Mouse (Mus musculus) forebrain, postnatal 0 days (tissue): ENCODE measurements at regions not wholly inside any gene's neighbourhood (a gene's known extent, or its start where the extent isn't known, plus 50 kb on each side); places are given as distances from the start of the nearest gene placed in this dataset.
A peak's percentile ranks its signal among the peaks of the same experiment; 100 is the strongest.

ENCODE experiments used
- ATAC-seq: fragments of 200-750 bp; cut with Nextera tagmentation; 2 replicates; pipeline ENCODE4 v1.8.0; 2017; ENCODE audit warnings: mild to moderate bottlenecking, moderate library complexity
- DNase-seq: peaks from one replicate; pipeline ENCODE4 v3.0.0-alpha.2; 2015
- H3K27ac ChIP-seq: fragments of 300-500 bp; sonication (generic); 2 replicates; pipeline ENCODE4 v1.5.1; 2014; ENCODE audit warnings: low read depth, mild to moderate bottlenecking, antibody characterized with exemption, low read length, moderate library complexity, mixed read lengths
- H3K27me3 ChIP-seq: fragments of 300-500 bp; sonication (generic); 2 replicates; pipeline ENCODE4 v1.6.1; 2014; ENCODE audit warnings: mild to moderate bottlenecking, low read length, mixed read lengths; ENCODE audit not compliant: insufficient read depth
- H3K36me3 ChIP-seq: fragments of 300-500 bp; sonication (generic); 2 replicates; pipeline ENCODE4 v1.6.1; 2014; ENCODE audit warnings: mild to moderate bottlenecking, moderate library complexity; ENCODE audit not compliant: insufficient read depth
- H3K4me1 ChIP-seq: fragments of 300-500 bp; sonication (generic); 2 replicates; pipeline ENCODE4 v1.6.1; 2014; ENCODE audit warnings: antibody characterized with exemption; ENCODE audit not compliant: insufficient read depth
- H3K4me2 ChIP-seq: fragments of 300-500 bp; sonication (generic); 2 replicates; pipeline ENCODE4 v1.6.1; 2014; ENCODE audit warnings: low read depth, mild to moderate bottlenecking, moderate library complexity
- H3K4me3 ChIP-seq: fragments of 300-500 bp; sonication (generic); 2 replicates; pipeline ENCODE4 v1.5.1; 2014; ENCODE audit warnings: low read depth, low read length, mixed read lengths
- H3K9ac ChIP-seq: fragments of 300-500 bp; sonication (generic); 2 replicates; pipeline ENCODE4 v1.6.1; 2014; ENCODE audit warnings: mild to moderate bottlenecking
- H3K9me3 ChIP-seq: fragments of 300-500 bp; sonication (generic); 2 replicates; pipeline ENCODE4 v1.6.1; 2016; ENCODE audit warnings: low read length
- CTCF ChIP-seq: sonication (generic); IDR thresholded peaks from 2 replicates; pipeline ENCODE4 v1.5.1; 2016; ENCODE audit warnings: antibody characterized with exemption, control low read depth, low read depth
- WGBS: fragments of 180-500 bp; shearing (Covaris S2); extraction: QIAGEN DNeasy Blood & Tissue Kit; methylation state at CpG from one replicate; pipeline ENCODE4 v1.1.7; 2014; 5-methylcytosine and 5-hydroxymethylcytosine counted together

DNA sequence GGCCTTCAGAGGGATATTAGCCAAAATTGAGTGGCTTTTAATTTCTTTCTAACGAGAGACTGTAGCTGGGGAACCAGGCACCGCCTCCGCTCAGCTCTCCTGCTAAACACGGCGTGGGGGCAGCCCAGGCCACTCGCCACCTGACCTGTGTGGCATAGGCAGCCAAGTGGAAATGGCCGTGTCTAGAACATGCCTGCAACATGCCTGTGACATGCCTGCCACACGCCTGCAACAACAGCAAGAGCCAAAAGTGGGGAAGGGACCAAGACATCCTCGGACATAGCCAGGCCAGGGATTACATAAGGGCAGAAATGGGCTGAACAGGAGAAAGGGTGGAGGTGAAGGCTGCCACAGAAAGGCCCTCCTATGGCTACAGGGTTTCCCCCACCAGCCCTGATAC, 59.1 kb upstream of the Pax2 start:
- Histone ChIP-seq H3K27me3 (peaks cover 14% of the 10 kb centered on the region; the same call in 1 of the 2 replicates), H3K4me3 (no peak overlapping the region), H3K4me1 (peaks cover 6% of the 10 kb centered on the region; the same call in 1 of the 2 replicates), H3K9me3 (no peaks in the 10 kb centered on the region), H3K9ac (no peak overlapping the region), H3K36me3 (no peaks in the 10 kb centered on the region), H3K4me2 (no peak overlapping the region), H3K27ac (no peak overlapping the region)
- DNase-seq (no peak), ATAC-seq (no peak)
- no peak for TF ChIP-seq CTCF
- WGBS, result 27% methylated on average over 9 of the region's 9 CpGs

GRCm38 (mm10) chr19:44698382-44699256, 57.2 kb upstream of the Pax2 start:
- ATAC-seq (no peak), DNase-seq (no peak)
- H3K27ac ChIP-seq, result no peak overlapping the region
- 0 out of 2 replicates have a peak, but pooled peaks cover 3% of the 10 kb centered on the region for H3K4me1 ChIP-seq
- TF ChIP-seq CTCF, result no peak
- WGBS, result 18% methylated on average over 21 of the region's 21 CpGs
- no peaks in the 10 kb centered on the region for H3K36me3 ChIP-seq
- 0 out of 2 replicates have a peak overlapping the region, but pooled peaks have one; percentile 6 for H3K4me2 ChIP-seq
- H3K9me3 ChIP-seq, result no peaks in the 10 kb centered on the region
- H3K4me3 ChIP-seq, result no peak overlapping the region
- H3K9ac ChIP-seq, result no peak overlapping the region
- H3K27me3 ChIP-seq, result peaks cover 14% of the 10 kb centered on the region; the same call in 1 of the 2 replicates
